ENCODE assay signal across 8 mouse cellular contexts in the genomic region with DNA sequence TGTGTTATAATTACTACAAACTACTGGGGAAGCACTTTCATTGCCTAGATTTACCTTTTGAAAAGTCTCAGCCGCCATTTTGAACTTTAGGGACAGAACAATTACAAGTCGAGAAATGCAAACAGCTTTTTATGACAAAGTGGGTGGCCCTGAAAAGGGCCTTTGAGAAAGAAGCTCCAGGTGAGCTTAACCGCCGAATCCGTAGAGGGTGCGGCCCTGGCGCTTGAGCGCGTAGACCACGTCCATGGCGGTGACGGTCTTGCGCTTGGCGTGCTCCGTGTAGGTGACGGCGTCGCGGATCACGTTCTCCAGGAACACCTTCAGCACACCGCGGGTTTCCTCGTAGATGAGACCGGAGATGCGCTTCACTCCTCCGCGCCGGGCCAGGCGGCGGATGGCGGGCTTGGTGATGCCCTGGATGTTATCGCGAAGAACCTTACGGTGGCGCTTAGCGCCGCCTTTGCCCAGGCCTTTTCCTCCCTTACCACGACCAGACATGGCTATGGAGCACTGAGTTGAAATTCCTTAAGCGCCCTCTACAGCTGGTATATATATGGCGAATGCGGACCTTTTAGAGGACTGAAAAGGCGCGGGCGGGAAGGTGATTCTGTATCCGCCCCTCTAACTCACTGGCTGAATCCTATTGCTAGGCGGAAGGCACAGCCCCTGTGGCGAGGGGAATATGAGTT. TPM values are rescaled to one million over a fixed set of nuclear protein-coding genes. Genes with fewer than 3 reads are reported as not detected.
DNase-seq lines count a peak whose midpoint lies in the region; ATAC-seq and TF ChIP-seq lines count a peak whose summit lies in the region.
"Not testable (repeated sequence)": the region's sequence is repeated elsewhere in the genome, so short reads cannot be mapped to it uniquely, and the experiment has no call there.

Gene Hist1h4f, minus strand, starts transcription at position 503 of the 689 bp plus-strand sequence.

- WGBS in heart, embryonic 11.5 days (ENCODE audit: insufficient replicate concordance) = under 1% methylated on average over 43 of the region's 47 CpGs
- WGBS in kidney, embryonic 16.5 days = under 1% methylated on average over 44 of the region's 47 CpGs

- not testable (repeated sequence) for H3K79me3 ChIP-seq in C2C12 (ENCODE audit: low read depth)

- H3K27ac ChIP-seq in heart, embryonic 11.5 days (ENCODE audit: low read depth, low read length) = peak within 1 kb of the TSS; percentile 89
- H3K27ac ChIP-seq in kidney, embryonic 16.5 days (ENCODE audit: low read length) = peak within 1 kb of the TSS; percentile 96

- ATAC-seq in erythroblast, adult 5-6 weeks (replicated peaks; ENCODE audit: low FRiP score, poor library complexity, severe bottlenecking) = peak; percentile 51
- peak; percentile 79 for ATAC-seq in heart, embryonic 11.5 days (replicated peaks; ENCODE audit: insufficient number of reproducible peaks, low FRiP score, low TSS enrichment)
- ATAC-seq in kidney, embryonic 16.5 days (ENCODE audit: low FRiP score, low TSS enrichment) = peak; percentile 88

- peak within 1 kb of the TSS; percentile 71 for H3K4me2 ChIP-seq in heart, embryonic 11.5 days
- peak within 1 kb of the TSS; percentile 68 for H3K4me2 ChIP-seq in kidney, embryonic 16.5 days (replicated peaks; ENCODE audit: low read depth, low read length)

- not testable (repeated sequence) for H3K9me3 ChIP-seq in heart, embryonic 11.5 days (replicated peaks; ENCODE audit: control insufficient read depth, low read length); kidney, embryonic 16.5 days (ENCODE audit: low read length)

- not testable (repeated sequence) for TF ChIP-seq CTCF in C2C12 (IDR thresholded peaks at IDR 0.05; ENCODE audit: control insufficient read depth, insufficient read depth, insufficient read length)
- TF ChIP-seq CTCF in brain, embryonic 14.5 days (IDR thresholded peaks at IDR 0.05; ENCODE audit: borderline replicate concordance, extremely low read depth, insufficient read depth, insufficient read length) = peak; percentile 45; the same call in 1 of the 2 replicates

- not testable (repeated sequence) for H3K36me3 ChIP-seq in C2C12 (ENCODE audit: control insufficient read depth, insufficient read depth); heart, embryonic 11.5 days (ENCODE audit: control insufficient read depth, insufficient read depth, low read length); kidney, embryonic 16.5 days (ENCODE audit: insufficient read depth, low read length)

- peak; percentile 29; the same call in 1 of the 2 replicates for TF ChIP-seq POLR2A in brain, embryonic 14.5 days (IDR thresholded peaks at IDR 0.05; ENCODE audit: borderline replicate concordance, extremely low read depth, insufficient read depth, insufficient read length, poor library complexity, severe bottlenecking)

- peak; percentile 98 for DNase-seq in brain, embryonic 14.5 days (ENCODE audit: low read depth)
- peak; percentile 92 for DNase-seq in liver
- peak; percentile 72 to 78 for DNase-seq in monocyte, adult 2 months (ENCODE audit: low read depth in 1 of 2, low spot score in 2 of 2)
- DNase-seq in spleen, postnatal 14 days (ENCODE audit: low spot score in 2 of 2) = peak; percentile 85 to 90

- not testable (repeated sequence) for H3K4me1 ChIP-seq in heart, embryonic 11.5 days (ENCODE audit: control insufficient read depth, insufficient read depth, low read length)
- peaks cover 14% of the 10 kb centered on the region for H3K4me1 ChIP-seq in kidney, embryonic 16.5 days (ENCODE audit: insufficient read depth, low read length)

- peak within 1 kb of the TSS; percentile 7 for H3K4me3 ChIP-seq in C2C12 (ENCODE audit: insufficient read depth, poor library complexity, severe bottlenecking)
- peak within 1 kb of the TSS; percentile 47 for H3K4me3 ChIP-seq in heart, embryonic 11.5 days (ENCODE audit: low read depth, low read length)
- H3K4me3 ChIP-seq in kidney, embryonic 16.5 days (ENCODE audit: low read length) = peak within 1 kb of the TSS; percentile 52

- H3K9ac ChIP-seq in heart, embryonic 11.5 days (ENCODE audit: low read depth, low read length) = peak within 1 kb of the TSS; percentile 77
- H3K9ac ChIP-seq in kidney, embryonic 16.5 days (replicated peaks; ENCODE audit: low read length) = peak within 1 kb of the TSS; percentile 69

- not testable (repeated sequence) for H3K27me3 ChIP-seq in C2C12 (ENCODE audit: control insufficient read depth, insufficient read depth, insufficient read length); heart, embryonic 11.5 days (ENCODE audit: control insufficient read depth, insufficient read depth, low read length); kidney, embryonic 16.5 days (ENCODE audit: insufficient read depth, low read length)

- H3K79me2 ChIP-seq in C2C12 (ENCODE audit: control insufficient read depth, insufficient read depth) = not testable (repeated sequence)

- peak within 1 kb of the TSS; percentile 48 for H3ac ChIP-seq in C2C12 (ENCODE audit: control insufficient read depth, insufficient read length, low read depth)

TF ChIP-seq in C2C12, 6 proteins besides CTCF, POLR2A, EP300 and RAD21:
- peak; percentile 30 for TF ChIP-seq CEBPB (IDR thresholded peaks at IDR 0.05; ENCODE audit: low read depth)

RNA-seq across cellular contexts. Expression of gene Hist1h4f, which starts in this region (rescaled TPM):
- polyA plus RNA-seq in C2C12 (2012; fragmentation: generic; extraction: Trizol) = 7.4 TPM
- 17.2 and 25.6 TPM in 2 replicates for polyA plus RNA-seq in brain, embryonic 14.5 days (2012; rRNA removed)
- total RNA-seq in erythroblast, adult 5-6 weeks (2015; ENCODE audit: low replicate concordance) = 55.5 and 68.5 TPM in 2 replicates
- total RNA-seq in erythroblast, adult 5-6 weeks (2017; ENCODE audit: low replicate concordance) = 1,011 and 1,279 TPM in 2 replicates
- polyA plus RNA-seq in heart, embryonic 11.5 days (2014; fragmentation: Nextera tagmentation; extraction: Ambion mirVana) = not detected in 2 replicates
- 1.5 and 2.0 TPM in 2 replicates for polyA plus RNA-seq in kidney, embryonic 16.5 days (2015; fragmentation: Nextera tagmentation; extraction: Ambion mirVana)

Comparison
In these comparisons a context has a peak if more than half of its experiments do, and no peak if none do; other contexts are left out.
1. Peak in every context shown above with its lines: DNase-seq, ATAC-seq, H3K4me3 ChIP-seq and H3K27ac ChIP-seq.
2. Peak in ATAC-seq, H3K4me3 ChIP-seq, H3K27ac ChIP-seq, H3K9ac ChIP-seq and H3K4me2 ChIP-seq in heart, embryonic 11.5 days; RNA of the gene not detected or under 1 TPM.